Comparison of ENCODE assay signal across 20 mouse cellular contexts in the genomic region with DNA sequence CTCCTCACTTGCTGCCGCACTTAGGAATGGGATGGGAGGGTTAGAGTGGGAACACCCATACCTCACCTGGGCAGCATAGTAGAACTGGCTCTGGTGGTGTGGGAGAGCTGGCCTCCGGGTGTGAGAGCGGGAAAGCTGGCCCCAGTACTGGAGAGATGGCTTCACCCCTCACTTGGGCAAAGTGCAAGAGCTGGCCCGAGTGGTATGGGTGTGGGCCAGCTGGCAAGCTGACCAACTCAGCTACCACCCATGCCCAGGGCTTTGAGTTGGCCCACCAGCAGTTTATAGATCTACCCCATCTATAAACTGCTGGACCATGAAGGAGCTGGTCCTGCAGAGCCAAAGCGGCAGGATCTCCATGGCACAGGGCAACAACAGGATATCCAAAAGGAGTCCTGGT. TPM values are rescaled to one million over a fixed set of nuclear protein-coding genes. Genes with fewer than 3 reads are reported as not detected.
DNase-seq lines count a peak whose midpoint lies in the region; ATAC-seq and TF ChIP-seq lines count a peak whose summit lies in the region.
"Had no signal": no experiment of that assay in that cellular context is flagged by ENCODE, and none has a peak within 500 bp of the region (broad histone marks: within the 10 kb centered on the region; RNA-seq: fewer than 3 reads in every experiment).

No protein-coding gene starts in this region.

- H3K36me3 ChIP-seq in midbrain, postnatal 0 days (ENCODE audit: insufficient read depth, low read length): no peaks in the 10 kb centered on the region
- H3K36me3 ChIP-seq in midbrain, embryonic 11.5 days (ENCODE audit: control insufficient read depth, insufficient read depth, low read length): no peaks in the 10 kb centered on the region
- no peaks in the 10 kb centered on the region for H3K36me3 ChIP-seq in hindbrain, embryonic 11.5 days (ENCODE audit: control insufficient read depth, insufficient read depth, low read length)
- H3K36me3 ChIP-seq: embryonic facial prominence, embryonic 15.5 days; heart, embryonic 10.5 days; hindbrain, embryonic 12.5 days; limb, embryonic 15.5 days had no signal

- 87% methylated on average over 5 of the region's 5 CpGs for WGBS in midbrain, postnatal 0 days
- WGBS in midbrain, embryonic 11.5 days: 95% methylated on average over 5 of the region's 5 CpGs
- WGBS in hindbrain, embryonic 11.5 days: 94% methylated on average over 5 of the region's 5 CpGs

- no peaks in the 10 kb centered on the region for H3K9me3 ChIP-seq in midbrain, postnatal 0 days (ENCODE audit: low read length)
- H3K9me3 ChIP-seq in midbrain, embryonic 11.5 days (ENCODE audit: control insufficient read depth, low read length): no peaks in the 10 kb centered on the region
- H3K9me3 ChIP-seq in hindbrain, embryonic 11.5 days (ENCODE audit: control insufficient read depth, low read length): no peaks in the 10 kb centered on the region
- H3K9me3 ChIP-seq: embryonic facial prominence, embryonic 15.5 days; heart, embryonic 10.5 days; hindbrain, embryonic 12.5 days; limb, embryonic 15.5 days had no signal

- DNase-seq in cerebellum, postnatal 10 days: peak; percentile 20 to 56
- no peak for DNase-seq in cerebellum, adult 9-10 months
- DNase-seq in heart, postnatal 4 days: peak; percentile 16
- DNase-seq in heart, adult 9 months (ENCODE audit: low spot score in 2 of 2): no peak
- peak; percentile 1 for DNase-seq in midbrain, postnatal 0 days (ENCODE audit: low spot score)
- no peak for DNase-seq in midbrain, embryonic 11.5 days (ENCODE audit: low spot score, missing footprints)
- no peak for DNase-seq in hindbrain, embryonic 11.5 days (ENCODE audit: low spot score)
- DNase-seq in thymus, postnatal 4 days: no peak
- DNase-seq: adrenal gland, adult 8-10 months; cerebellum, adult 2 months; right cerebral cortex, postnatal 4 days; thymus, postnatal 14 days had no signal

- no peaks in the 10 kb centered on the region for H3K27me3 ChIP-seq in midbrain, postnatal 0 days (ENCODE audit: insufficient read depth, low read length)
- no peaks in the 10 kb centered on the region for H3K27me3 ChIP-seq in midbrain, embryonic 11.5 days (ENCODE audit: control insufficient read depth, insufficient read depth, low read length)
- no peaks in the 10 kb centered on the region for H3K27me3 ChIP-seq in hindbrain, embryonic 11.5 days (ENCODE audit: control insufficient read depth, insufficient read depth, low read length)
- H3K27me3 ChIP-seq: embryonic facial prominence, embryonic 15.5 days; hindbrain, embryonic 12.5 days; limb, embryonic 15.5 days; Patski had no signal

- no peak overlapping the region for H3K27ac ChIP-seq in midbrain, postnatal 0 days (ENCODE audit: low read depth, low read length)
- no peak overlapping the region for H3K27ac ChIP-seq in midbrain, embryonic 11.5 days (ENCODE audit: low read depth, low read length)
- no peak overlapping the region for H3K27ac ChIP-seq in hindbrain, embryonic 11.5 days (ENCODE audit: low read depth, low read length)
- H3K27ac ChIP-seq: embryonic facial prominence, embryonic 15.5 days; heart, embryonic 10.5 days; hindbrain, embryonic 12.5 days; limb, embryonic 15.5 days; macrophage had no signal

- no peak overlapping the region for H3K4me3 ChIP-seq in midbrain, postnatal 0 days (ENCODE audit: low read depth, low read length)
- H3K4me3 ChIP-seq in midbrain, embryonic 11.5 days (ENCODE audit: low read depth, low read length): no peak overlapping the region
- H3K4me3 ChIP-seq in hindbrain, embryonic 11.5 days (ENCODE audit: low read depth, low read length): no peak overlapping the region
- H3K4me3 ChIP-seq: embryonic facial prominence, embryonic 15.5 days; heart, embryonic 10.5 days; hindbrain, embryonic 12.5 days; limb, embryonic 15.5 days had no signal

- H3K9ac ChIP-seq in midbrain, postnatal 0 days (replicated peaks; ENCODE audit: low read length, poor library complexity, severe bottlenecking): no peak overlapping the region
- H3K9ac ChIP-seq in midbrain, embryonic 11.5 days (ENCODE audit: low read length): no peak overlapping the region
- H3K9ac ChIP-seq in hindbrain, embryonic 11.5 days (ENCODE audit: low read depth, low read length): no peak overlapping the region
- H3K9ac ChIP-seq: embryonic facial prominence, embryonic 15.5 days; hindbrain, embryonic 12.5 days; limb, embryonic 15.5 days had no signal

- H3K4me1 ChIP-seq in midbrain, postnatal 0 days (ENCODE audit: insufficient read depth, low read length): no peaks in the 10 kb centered on the region
- no peaks in the 10 kb centered on the region for H3K4me1 ChIP-seq in midbrain, embryonic 11.5 days (ENCODE audit: control insufficient read depth, insufficient read depth, low read length)
- no peaks in the 10 kb centered on the region for H3K4me1 ChIP-seq in hindbrain, embryonic 11.5 days (replicated peaks; ENCODE audit: control insufficient read depth, insufficient read depth, low read length)
- H3K4me1 ChIP-seq: embryonic facial prominence, embryonic 15.5 days; heart, embryonic 10.5 days; hindbrain, embryonic 12.5 days; limb, embryonic 15.5 days had no signal

- no peak overlapping the region for H3K4me2 ChIP-seq in midbrain, postnatal 0 days (ENCODE audit: low read depth, low read length, poor library complexity, severe bottlenecking)
- H3K4me2 ChIP-seq in midbrain, embryonic 11.5 days: no peak overlapping the region
- H3K4me2 ChIP-seq in hindbrain, embryonic 11.5 days (replicated peaks; ENCODE audit: low read depth, low read length): no peak overlapping the region
- H3K4me2 ChIP-seq: embryonic facial prominence, embryonic 15.5 days; hindbrain, embryonic 12.5 days; limb, embryonic 15.5 days had no signal

- TF ChIP-seq CTCF in midbrain, postnatal 0 days (IDR thresholded peaks at IDR 0.05): no peak

- no peak for ATAC-seq in midbrain, postnatal 0 days (ENCODE audit: low FRiP score)
- no peak for ATAC-seq in midbrain, embryonic 11.5 days (ENCODE audit: low FRiP score)
- ATAC-seq in hindbrain, embryonic 11.5 days (ENCODE audit: low FRiP score): no peak
- ATAC-seq: forebrain, embryonic 14.5 days; midbrain, embryonic 16.5 days; Patski had no signal

RNA-seq across cellular contexts. Expression of a gene that starts 32.6 kb away (rescaled TPM):
- 10 to 100 TPM; 39.5 to 41.2 TPM for total RNA-seq in heart, postnatal 4 days (2021)
- total RNA-seq in midbrain, postnatal 0 days (2014; rRNA removed): 156 and 200 TPM in 2 replicates
- polyA plus RNA-seq in midbrain, postnatal 0 days (2015; fragmentation: Nextera tagmentation; extraction: Ambion mirVana): 77.7 and 78.9 TPM in 2 replicates
- polyA plus RNA-seq in midbrain, embryonic 11.5 days (2014; fragmentation: Nextera tagmentation; extraction: Ambion mirVana): 13.7 TPM in 2 replicates
- 15.8 and 19.1 TPM in 2 replicates for polyA plus RNA-seq in hindbrain, embryonic 11.5 days (2014; fragmentation: Nextera tagmentation; extraction: Ambion mirVana)

Comparison
In these comparisons a context has a peak if more than half of its experiments do, and no peak if none do; other contexts are left out.
1. DNase-seq: peak in cerebellum, postnatal 10 days (2 of 2), heart, postnatal 4 days (single experiment) and midbrain, postnatal 0 days (single experiment); none in cerebellum, adult 9-10 months (single experiment), heart, adult 9 months (0 of 2), midbrain, embryonic 11.5 days (single experiment), hindbrain, embryonic 11.5 days (single experiment) and thymus, postnatal 4 days (single experiment).